Mouse (Mus musculus) forebrain, embryonic 11.5 days (tissue): Measurements from ENCODE around the gene Med21. TPM values are rescaled to one million over a fixed set of nuclear protein-coding genes. Genes with fewer than 3 reads are reported as not detected.

ENCODE experiments used
- ATAC-seq: fragments of 200-750 bp; cut with Nextera tagmentation; replicated peaks from 2 replicates; pipeline ENCODE4 v1.8.0; 2017; ENCODE audit warnings: moderate TSS enrichment; ENCODE audit not compliant: low FRiP score
- DNase-seq: peaks from one replicate; pipeline ENCODE4 v3.0.0-alpha.2; 2017; ENCODE audit warnings: low spot score
- H3K27ac ChIP-seq: fragments of 300-500 bp; sonication (generic); 2 replicates; pipeline ENCODE4 v1.5.1; 2014; ENCODE audit warnings: low read depth, low read length
- H3K27me3 ChIP-seq: fragments of 300-500 bp; sonication (generic); 2 replicates; pipeline ENCODE4 v1.6.1; 2014; ENCODE audit warnings: mild to moderate bottlenecking, low read length, mixed read lengths; ENCODE audit not compliant: control insufficient read depth, insufficient read depth
- H3K36me3 ChIP-seq: fragments of 300-500 bp; sonication (generic); 2 replicates; pipeline ENCODE4 v1.6.1; 2014; ENCODE audit warnings: mild to moderate bottlenecking, low read length, moderate library complexity, mixed read lengths; ENCODE audit not compliant: control insufficient read depth, insufficient read depth
- H3K4me1 ChIP-seq: fragments of 300-500 bp; sonication (generic); replicated peaks from 2 replicates; pipeline ENCODE4 v1.6.1; 2014; ENCODE audit warnings: low read length, mixed read lengths; ENCODE audit not compliant: control insufficient read depth, insufficient read depth
- H3K4me2 ChIP-seq: fragments of 300-500 bp; sonication (generic); 2 replicates; pipeline ENCODE4 v1.6.1; 2014; ENCODE audit warnings: low read depth, mild to moderate bottlenecking, low read length, moderate library complexity, mixed read lengths; ENCODE audit not compliant: severe bottlenecking
- H3K4me3 ChIP-seq: fragments of 300-500 bp; sonication (generic); 2 replicates; pipeline ENCODE4 v1.5.1; 2014; ENCODE audit warnings: low read depth, low read length
- H3K9ac ChIP-seq: fragments of 300-500 bp; sonication (generic); 2 replicates; pipeline ENCODE4 v1.6.1; 2014; ENCODE audit warnings: low read length
- H3K9me3 ChIP-seq: fragments of 300-500 bp; sonication (generic); 2 replicates; pipeline ENCODE4 v1.6.1; 2016; ENCODE audit warnings: low read length, mixed read lengths; ENCODE audit not compliant: control insufficient read depth
- whole genome bisulfite sequencing: fragments of 180-500 bp; shearing (Covaris S2); extraction: QIAGEN DNeasy Blood & Tissue Kit; methylation state at CpG from one replicate; pipeline ENCODE4 v1.1.7; 2014; 5-methylcytosine and 5-hydroxymethylcytosine counted together
- polyA plus RNA-seq: library from polyadenylated mRNA; unstranded; fragments of >200 nt; fragmentation: Nextera tagmentation; extraction: Ambion mirVana; gene quantifications from 2 replicates; pipeline ENCODE4 v1.2.1, GENCODE M21; 2014

Med21 gene
- polyA plus RNA-seq, 1 experiment from 2014 or later: 132 TPM

DNA sequence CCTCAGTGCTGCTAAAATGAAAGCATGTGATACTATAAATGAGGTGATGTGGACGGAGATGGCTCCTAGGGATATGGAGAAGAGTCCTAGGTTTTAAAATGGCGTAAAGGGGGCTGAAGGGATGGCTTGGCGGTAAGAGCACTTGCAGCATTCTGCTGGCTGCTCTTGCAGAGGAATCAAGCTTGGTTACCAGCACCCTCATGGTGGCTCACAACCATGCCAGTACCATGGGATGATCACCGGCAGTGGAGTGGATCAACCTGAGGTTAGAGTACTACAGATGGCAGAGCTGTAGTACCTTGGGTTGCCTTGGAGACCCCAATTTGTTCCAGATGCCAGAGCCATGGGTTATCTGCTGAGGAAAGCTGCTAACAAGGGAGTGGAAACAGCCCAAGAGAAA lies 56.0 kb downstream of the Med21 start:
- 88% methylated on average over 4 of the region's 4 CpGs for WGBS
- Histone ChIP-seq H3K4me1 (no peaks in the 10 kb centered on the region), H3K9ac (no peak overlapping the region), H3K27ac (no peak overlapping the region), H3K4me3 (no peak overlapping the region), H3K4me2 (no peak overlapping the region), H3K9me3 (no peaks in the 10 kb centered on the region; the same call in 1 of the 2 replicates), H3K36me3 (no peaks in the 10 kb centered on the region), H3K27me3 (no peaks in the 10 kb centered on the region)
- no peak for ATAC-seq
- no peak for DNase-seq

Other genes with a start within 250 kb of the Med21 start
- 3.0 and 5.3 TPM in 2 replicates for gene Itpr2, start 140.3 kb upstream of the Med21 start, polyA plus RNA-seq
- 83.8 and 85.6 TPM in 2 replicates for gene Fgfr1op2, start 65.3 kb upstream of the Med21 start, polyA plus RNA-seq
- 89.0 and 92.0 TPM in 2 replicates for gene Ints13, start 64.7 kb upstream of the Med21 start, polyA plus RNA-seq
- gene Tm7sf3, start 277 bp downstream of the Med21 start, polyA plus RNA-seq: 25.4 and 26.5 TPM in 2 replicates
- 17.7 and 19.0 TPM in 2 replicates for gene Stk38l, start 82.4 kb downstream of the Med21 start, polyA plus RNA-seq
- 0.86 and 1.3 TPM in 2 replicates for gene Arntl2, start 153.5 kb downstream of the Med21 start, polyA plus RNA-seq
- not detected in 2 replicates for gene Smco2, start 207.6 kb downstream of the Med21 start, polyA plus RNA-seq
- 35.9 and 38.4 TPM in 2 replicates for gene Ppfibp1, start 245.9 kb downstream of the Med21 start, polyA plus RNA-seq